In the genomic region with DNA sequence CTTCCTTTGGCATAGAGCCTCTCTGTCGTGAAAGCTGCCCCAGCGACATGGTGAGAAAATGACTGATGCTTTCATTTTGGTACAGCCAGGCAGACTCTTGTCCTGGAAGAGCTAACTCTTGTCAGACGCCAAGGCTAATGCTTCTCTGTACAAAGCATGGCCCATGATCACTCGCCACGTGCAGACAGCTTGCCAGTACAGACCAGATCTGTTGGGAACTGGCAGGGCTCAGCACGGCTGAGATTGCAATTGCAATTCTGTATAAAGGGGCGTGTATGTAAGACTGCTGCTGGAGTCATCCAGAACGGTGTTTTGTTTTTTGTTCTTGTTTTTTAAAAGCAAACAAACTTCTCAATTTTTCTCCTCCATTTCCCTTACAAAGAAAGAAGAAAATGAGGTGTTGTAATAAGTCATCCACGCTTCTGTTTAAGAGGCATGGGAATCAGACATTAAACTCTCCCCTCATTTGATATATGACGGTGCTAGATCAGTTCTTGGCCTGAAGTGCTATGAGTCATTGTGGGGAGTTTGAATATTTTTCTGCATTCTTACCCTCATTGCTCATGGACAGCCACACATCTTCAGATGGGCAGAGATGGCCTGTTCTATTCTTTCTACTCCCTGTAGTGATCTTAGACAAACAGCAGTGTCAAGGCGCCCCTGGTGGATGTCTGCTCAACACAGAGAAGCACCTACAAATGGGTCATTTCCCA, we compare ENCODE assay signal across 12 mouse cellular contexts.
DNase-seq lines count a peak whose midpoint lies in the region; ATAC-seq and TF ChIP-seq lines count a peak whose summit lies in the region.
"Had no signal": no experiment of that assay in that cellular context is flagged by ENCODE, and none has a peak within 500 bp of the region (broad histone marks: within the 10 kb centered on the region; RNA-seq: fewer than 3 reads in every experiment).

No protein-coding gene starts in this region.

- 53% methylated on average over 11 of the region's 11 CpGs for WGBS in midbrain, embryonic 14.5 days
- 58% methylated on average over 11 of the region's 11 CpGs for WGBS in midbrain, embryonic 16.5 days

- ATAC-seq in midbrain, embryonic 14.5 days (ENCODE audit: low FRiP score, low TSS enrichment), result no peak
- ATAC-seq in midbrain, embryonic 16.5 days, result no peak

- H3K4me1 ChIP-seq in midbrain, embryonic 14.5 days (ENCODE audit: control insufficient read depth, insufficient read depth, low read length), result no peaks in the 10 kb centered on the region
- H3K4me1 ChIP-seq in midbrain, embryonic 16.5 days (ENCODE audit: control insufficient read depth, insufficient read depth, low read length), result no peaks in the 10 kb centered on the region
- H3K4me1 ChIP-seq: hindbrain, embryonic 10.5 days had no signal

- no peak for TF ChIP-seq CTCF in gastrocnemius, adult 2 months (IDR thresholded peaks at IDR 0.05)

- H3K4me3 ChIP-seq in gastrocnemius, adult 2 months, result peak overlapping the region; percentile 20
- no peak overlapping the region for H3K4me3 ChIP-seq in midbrain, embryonic 14.5 days (replicated peaks; ENCODE audit: low read depth, low read length)
- H3K4me3 ChIP-seq in midbrain, embryonic 16.5 days (ENCODE audit: low read depth, low read length), result no peak overlapping the region
- H3K4me3 ChIP-seq: hindbrain, embryonic 10.5 days had no signal

- H3K36me3 ChIP-seq in midbrain, embryonic 14.5 days (ENCODE audit: control insufficient read depth, insufficient read depth, low read length), result no peaks in the 10 kb centered on the region
- no peaks in the 10 kb centered on the region for H3K36me3 ChIP-seq in midbrain, embryonic 16.5 days (ENCODE audit: control insufficient read depth, insufficient read depth, low read length)
- H3K36me3 ChIP-seq: hindbrain, embryonic 10.5 days had no signal

- 0 out of 2 replicates have a peak overlapping the region, but pooled peaks have one; percentile 1 for H3K27ac ChIP-seq in gastrocnemius, adult 2 months
- no peak overlapping the region for H3K27ac ChIP-seq in midbrain, embryonic 14.5 days (replicated peaks; ENCODE audit: low read depth, low read length)
- H3K27ac ChIP-seq in midbrain, embryonic 16.5 days (ENCODE audit: low read length), result no peak overlapping the region
- H3K27ac ChIP-seq: hindbrain, embryonic 10.5 days had no signal

- intact Hi-C loops in gastrocnemius, adult 2 months (cut with DNase I), result no loop called here
- intact Hi-C loops in gastrocnemius, postnatal 36 days (cut with DNase I), result no loop called here

- no peaks in the 10 kb centered on the region for H3K27me3 ChIP-seq in midbrain, embryonic 14.5 days (ENCODE audit: control insufficient read depth, insufficient read depth, low read length)
- no peaks in the 10 kb centered on the region for H3K27me3 ChIP-seq in midbrain, embryonic 16.5 days (ENCODE audit: control insufficient read depth, insufficient read depth, low read depth, low read length)

- no peaks in the 10 kb centered on the region for H3K9me3 ChIP-seq in midbrain, embryonic 14.5 days (ENCODE audit: control insufficient read depth, low read length)
- 0 out of 2 replicates have a peak, but pooled peaks cover under 1% of the 10 kb centered on the region for H3K9me3 ChIP-seq in midbrain, embryonic 16.5 days (replicated peaks; ENCODE audit: control insufficient read depth, low read length, poor library complexity, severe bottlenecking)

- no peak overlapping the region for H3K9ac ChIP-seq in midbrain, embryonic 14.5 days (replicated peaks; ENCODE audit: low read length)
- H3K9ac ChIP-seq in midbrain, embryonic 16.5 days (ENCODE audit: low read depth, low read length), result no peak overlapping the region

- peak; percentile 29 for DNase-seq in gastrocnemius, adult 2 months
- DNase-seq in gastrocnemius, postnatal 36 days, result no peak
- DNase-seq in midbrain, embryonic 14.5 days, result peak; percentile 18
- peak; percentile 87 for DNase-seq in adipocyte (ENCODE audit: low spot score)
- DNase-seq in lung, postnatal 14 days, result peak; percentile 23
- no peak for DNase-seq in kidney, postnatal 25 days
- DNase-seq in ovary, postnatal 14 days (ENCODE audit: low spot score), result no peak
- DNase-seq: gastrocnemius, postnatal 14 days; right cerebral cortex, adult 18-20 months had no signal

- no peak overlapping the region for H3K4me2 ChIP-seq in midbrain, embryonic 14.5 days (ENCODE audit: low read length)
- H3K4me2 ChIP-seq in midbrain, embryonic 16.5 days (ENCODE audit: low read length), result no peak overlapping the region
- H3K4me2 ChIP-seq: liver, embryonic 11.5 days had no signal

Comparison
In these comparisons a context has a peak if more than half of its experiments do, and no peak if none do; other contexts are left out.
1. DNase-seq: peak in gastrocnemius, adult 2 months (single experiment), midbrain, embryonic 14.5 days (single experiment), adipocyte (single experiment) and lung, postnatal 14 days (single experiment); none in gastrocnemius, postnatal 36 days (0 of 2), kidney, postnatal 25 days (0 of 2) and ovary, postnatal 14 days (single experiment).